Mouse (Mus musculus) E14TG2a.4 (cell line): Measurements from ENCODE around the gene Nmnat2.

Experiments
- CTCF ChIP-seq: conservative IDR thresholded peaks from 2 replicates; pipeline ENCODE4 v1.5.1; 2014; ENCODE audit warnings: low read length
- NANOG ChIP-seq: IDR thresholded peaks from 2 replicates; pipeline ENCODE4 v1.6.1; 2014; ENCODE audit warnings: borderline replicate concordance, low read length, mixed read lengths
- POU5F1 ChIP-seq: IDR thresholded peaks from 2 replicates; pipeline ENCODE4 v1.6.1; 2014; ENCODE audit warnings: low read length, borderline replicate concordance

DNA sequence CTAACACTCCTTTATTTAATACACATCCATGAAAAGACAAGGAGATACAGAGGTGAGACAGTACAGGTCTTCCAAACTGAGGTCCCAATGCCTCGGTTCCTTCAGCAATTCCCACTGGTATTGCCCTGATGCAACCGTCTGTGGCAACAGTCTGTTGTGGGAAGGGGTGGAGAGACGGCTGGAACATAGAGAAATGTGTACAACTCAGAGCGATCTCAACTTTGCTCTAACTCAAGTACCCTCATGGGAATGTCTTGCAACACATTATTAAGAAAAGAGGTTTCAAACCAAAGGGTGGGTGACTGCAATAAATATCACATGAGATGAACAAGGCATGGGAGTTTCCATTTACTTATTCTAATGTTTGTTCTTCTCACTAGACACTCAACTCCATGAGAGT lies 168.0 kb downstream of the Nmnat2 start:
- no peak for TF ChIP-seq CTCF
- no peak for TF ChIP-seq POU5F1
- no peak for TF ChIP-seq NANOG
